In the genomic region with DNA sequence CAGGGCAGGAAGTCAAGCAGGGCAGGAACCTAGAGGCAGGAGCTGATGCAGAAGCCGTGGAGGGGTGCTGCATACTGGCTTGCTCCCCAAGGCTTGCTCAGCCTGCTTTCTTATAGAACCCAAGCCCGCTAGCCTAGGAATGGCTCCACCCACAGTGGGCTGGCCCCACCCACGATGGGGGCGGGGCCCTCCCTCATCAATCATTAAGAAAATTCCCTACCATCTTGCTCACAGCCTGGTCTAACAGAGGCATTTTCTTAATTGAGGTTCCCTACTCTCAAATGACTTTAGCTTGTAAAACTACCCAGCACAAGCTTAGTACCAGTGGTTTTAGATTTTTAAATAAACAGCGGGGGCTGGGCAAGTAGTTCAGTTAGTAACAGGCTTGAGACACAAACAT, we compare ENCODE assay signal across 33 mouse cellular contexts. TPM values are rescaled to one million over a fixed set of nuclear protein-coding genes. Genes with fewer than 3 reads are reported as not detected.
"Had no signal": no experiment of that assay in that cellular context is flagged by ENCODE, and none has a peak within 500 bp of the region (broad histone marks: within the 10 kb centered on the region; RNA-seq: fewer than 3 reads in every experiment).

No protein-coding gene starts in this region.

- DNase-seq: gastrocnemius, adult 2 months; gastrocnemius, postnatal 10 days; gastrocnemius, postnatal 25 days; heart, adult 18-20 months; heart, postnatal 10 days; heart, postnatal 4 days; kidney, adult 18-20 months; kidney, adult 8-10 months; kidney, postnatal 10 days; kidney, postnatal 25 days; kidney, postnatal 4 days; liver; liver, embryonic 13.5 days had no signal

- H3K27me3 ChIP-seq: heart, embryonic 12.5 days; hindbrain, embryonic 12.5 days; intestine, embryonic 15.5 days; limb, embryonic 12.5 days; liver, embryonic 13.5 days had no signal

- ATAC-seq: hindbrain, embryonic 16.5 days; inflammation-experienced regulatory T-cells, adult 6 months; intestine, embryonic 15.5 days; intestine, postnatal 0 days had no signal

- H3K4me3 ChIP-seq: gastrocnemius, adult 2 months; heart, embryonic 10.5 days; heart, embryonic 12.5 days; hindbrain, embryonic 10.5 days; hindbrain, embryonic 12.5 days; intestine, embryonic 15.5 days; layer of hippocampus, adult 2 months; left cerebral cortex, adult 2 months; limb, embryonic 10.5 days; limb, embryonic 12.5 days; liver, embryonic 13.5 days had no signal

- H3K36me3 ChIP-seq: heart, embryonic 10.5 days; heart, embryonic 12.5 days; hindbrain, embryonic 10.5 days; hindbrain, embryonic 12.5 days; intestine, embryonic 15.5 days; limb, embryonic 10.5 days; limb, embryonic 12.5 days; liver, embryonic 13.5 days had no signal

- H3K9me3 ChIP-seq: heart, embryonic 10.5 days; heart, embryonic 12.5 days; hindbrain, embryonic 10.5 days; hindbrain, embryonic 12.5 days; intestine, embryonic 15.5 days; limb, embryonic 10.5 days; liver, embryonic 13.5 days had no signal

- H3K4me1 ChIP-seq: heart, embryonic 10.5 days; heart, embryonic 12.5 days; intestine, embryonic 15.5 days; limb, embryonic 10.5 days; liver, embryonic 13.5 days had no signal

RNA-seq across cellular contexts. Expression of a gene that starts 8.6 kb away (rescaled TPM):
- total RNA-seq: gastrocnemius, postnatal 10 days; layer of hippocampus, adult 2 months; layer of hippocampus, postnatal 25 days; left cerebral cortex, postnatal 14 days; left cerebral cortex, postnatal 36 days had no signal

RNA-seq across cellular contexts. Expression of a gene that starts 39.3 kb away (rescaled TPM):
- total RNA-seq: gastrocnemius, adult 2 months; gastrocnemius, postnatal 10 days; gastrocnemius, postnatal 25 days; gastrocnemius, postnatal 4 days; granulocyte monocyte progenitor cell, adult 5-6 weeks; heart, adult 18-20 months; heart, adult 8-10 months; heart, postnatal 10 days; heart, postnatal 25 days; heart, postnatal 4 days; layer of hippocampus, adult 2 months; layer of hippocampus, postnatal 10 days; layer of hippocampus, postnatal 25 days; left cerebral cortex, adult 2 months; left cerebral cortex, postnatal 14 days; left cerebral cortex, postnatal 36 days had no signal
